Mouse (Mus musculus) olfactory bulb, adult 2 months (tissue): Measurements from ENCODE around the gene Ptk7. TPM values are rescaled to one million over a fixed set of nuclear protein-coding genes. Genes with fewer than 3 reads are reported as not detected.

Source experiments
- H3K27ac ChIP-seq: fragments of 200-500 bp; 2 replicates; pipeline ENCODE4 v1.5.1; 2012; ENCODE audit warnings: low read depth, low read length; ENCODE audit not compliant: insufficient read depth
- H3K4me1 ChIP-seq: fragments of 200-500 bp; 2 replicates; pipeline ENCODE4 v1.6.1; 2012; ENCODE audit warnings: low read length; ENCODE audit not compliant: control insufficient read depth, insufficient read depth
- H3K4me3 ChIP-seq: fragments of 200-500 bp; 2 replicates; pipeline ENCODE4 v1.5.1; 2012; ENCODE audit warnings: mild to moderate bottlenecking, low read depth, low read length, moderate library complexity; ENCODE audit not compliant: insufficient read depth
- CTCF ChIP-seq: fragments of 200-500 bp; IDR thresholded peaks from 2 replicates; pipeline ENCODE4 v1.5.1; 2012; ENCODE audit warnings: low read depth, mild to moderate bottlenecking, low read length, moderate library complexity; ENCODE audit not compliant: insufficient read depth
- POLR2A ChIP-seq: fragments of 200-500 bp; IDR thresholded peaks from 2 replicates; pipeline ENCODE4 v1.6.1; 2012; ENCODE audit warnings: mild to moderate bottlenecking, low read depth, low read length, moderate library complexity; ENCODE audit not compliant: insufficient read depth
- WGBS: fragments of 180-500 bp; shearing (Covaris S2); methylation state at CpG from one replicate; pipeline ENCODE4 v1.1.7; 2018; 5-methylcytosine and 5-hydroxymethylcytosine counted together
- polyA plus RNA-seq: library from polyadenylated mRNA; stranded (reverse); fragments of >200 nt; gene quantifications from 2 replicates; pipeline ENCODE4 v1.2.4, GENCODE M21; 2012; ENCODE audit warnings: low replicate concordance; ENCODE audit not compliant: missing spikeins, insufficient read depth, insufficient read length

Gene Ptk7
- polyA plus RNA-seq, 1 experiment, result not detected

GRCm38 (mm10) chr17:46589635-46590314 is 39.5 kb downstream of the Ptk7 start:
- Histone ChIP-seq H3K4me3 (no peak overlapping the region), H3K4me1 (peaks cover 1% of the 10 kb centered on the region), H3K27ac (no peak overlapping the region)
- WGBS, result 88% methylated on average over 16 of the region's 16 CpGs
- TF ChIP-seq POLR2A (no peak), CTCF (no peak)

- H3K4me1 ChIP-seq, result no peaks in the 10 kb centered on the region
- TF ChIP-seq POLR2A (no peak), CTCF (no peak)
- H3K27ac ChIP-seq, result no peak overlapping the region
- WGBS, result 94% methylated on average over 6 of the region's 6 CpGs
- no peak overlapping the region for H3K4me3 ChIP-seq
Observed at GRCm38 (mm10) chr17:46588913-46589312, 40.4 kb downstream of the Ptk7 start.

- 88% methylated on average over 9 of the region's 9 CpGs for WGBS
- no peak overlapping the region for H3K27ac ChIP-seq
- H3K4me3 ChIP-seq, result no peak overlapping the region
- TF ChIP-seq CTCF (no peak), POLR2A (no peak)
- H3K4me1 ChIP-seq, result no peaks in the 10 kb centered on the region
Observed at GRCm38 (mm10) chr17:46588173-46588572, 41.1 kb downstream of the Ptk7 start.

- Histone ChIP-seq H3K4me3 (no peak overlapping the region), H3K4me1 (no peaks in the 10 kb centered on the region), H3K27ac (no peak overlapping the region)
- 96% methylated on average over 8 of the region's 8 CpGs for WGBS
- no peak for TF ChIP-seq CTCF
- no peak for TF ChIP-seq POLR2A
Observed at GRCm38 (mm10) chr17:46586327-46586726, 43.0 kb downstream of the Ptk7 start.

- no peak overlapping the region for H3K4me3 ChIP-seq
- no peaks in the 10 kb centered on the region; the same call in 1 of the 2 replicates for H3K4me1 ChIP-seq
- no peak for TF ChIP-seq CTCF
- no peak for TF ChIP-seq POLR2A
- WGBS, result 84% methylated on average over 5 of the region's 5 CpGs
- no peak overlapping the region for H3K27ac ChIP-seq
Observed at GRCm38 (mm10) chr17:46578650-46579049, 50.7 kb downstream of the Ptk7 start.

- H3K27ac ChIP-seq, result no peak overlapping the region
- 90% methylated on average over 13 of the region's 13 CpGs for WGBS
- TF ChIP-seq POLR2A, result no peak
- TF ChIP-seq CTCF, result peak; percentile 35; the same call in 1 of the 2 replicates
- no peaks in the 10 kb centered on the region; the same call in 1 of the 2 replicates for H3K4me1 ChIP-seq
- H3K4me3 ChIP-seq, result no peak overlapping the region
Observed at GRCm38 (mm10) chr17:46576070-46576469, 53.2 kb downstream of the Ptk7 start.

GRCm38 (mm10) chr17:46574535-46574934 is 54.8 kb downstream of the Ptk7 start:
- no peaks in the 10 kb centered on the region; the same call in 1 of the 2 replicates for H3K4me1 ChIP-seq
- 73% methylated on average over 7 of the region's 7 CpGs for WGBS
- no peak overlapping the region for H3K27ac ChIP-seq
- TF ChIP-seq CTCF (no peak), POLR2A (no peak)
- no peak overlapping the region for H3K4me3 ChIP-seq

- no peak for TF ChIP-seq POLR2A
- no peak overlapping the region for H3K27ac ChIP-seq
- no peaks in the 10 kb centered on the region; the same call in 1 of the 2 replicates for H3K4me1 ChIP-seq
- H3K4me3 ChIP-seq, result no peak overlapping the region
- 93% methylated on average over 11 of the region's 11 CpGs for WGBS
Observed at GRCm38 (mm10) chr17:46571005-46571404, 58.3 kb downstream of the Ptk7 start.

- TF ChIP-seq CTCF (no peak), POLR2A (no peak)
- H3K4me3 ChIP-seq, result no peak overlapping the region
- WGBS, result 89% methylated on average over 6 of the region's 6 CpGs
- H3K27ac ChIP-seq, result no peak overlapping the region
- peaks cover 7% of the 10 kb centered on the region; the same call in 1 of the 2 replicates for H3K4me1 ChIP-seq
Observed at GRCm38 (mm10) chr17:46559146-46559545, 70.2 kb downstream of the Ptk7 start.
